Mouse (Mus musculus) testis, adult 2 months (tissue): ENCODE measurements around the gene Lyl1. TPM values are rescaled to one million over a fixed set of nuclear protein-coding genes. Genes with fewer than 3 reads are reported as not detected.
A peak's percentile ranks its signal among the peaks of the same experiment; 100 is the strongest.
"Not testable (repeated sequence)": the region's sequence is repeated elsewhere in the genome, so short reads cannot be mapped to it uniquely, and the experiment has no call there.

Experiments
- H3K27ac ChIP-seq: fragments of 200-500 bp; 2 replicates; pipeline ENCODE4 v1.5.1; 2012; ENCODE audit warnings: low read depth, low read length; ENCODE audit not compliant: control insufficient read depth, insufficient read depth
- H3K27me3 ChIP-seq: fragments of 200-500 bp; 2 replicates; pipeline ENCODE4 v1.6.1; 2012; ENCODE audit warnings: mild to moderate bottlenecking, low read length, moderate library complexity; ENCODE audit not compliant: control insufficient read depth, insufficient read depth
- H3K36me3 ChIP-seq: fragments of 200-500 bp; 2 replicates; pipeline ENCODE4 v1.6.1; 2012; ENCODE audit warnings: mild to moderate bottlenecking, low read length; ENCODE audit not compliant: control insufficient read depth, insufficient read depth
- H3K4me1 ChIP-seq: fragments of 200-500 bp; 2 replicates; pipeline ENCODE4 v1.6.1; 2012; ENCODE audit warnings: low read length; ENCODE audit not compliant: control insufficient read depth, insufficient read depth
- H3K4me3 ChIP-seq: fragments of 200-500 bp; 2 replicates; pipeline ENCODE4 v1.5.1; 2012; ENCODE audit warnings: low read depth, mild to moderate bottlenecking, low read length, moderate library complexity, mixed read lengths; ENCODE audit not compliant: control insufficient read depth
- CTCF ChIP-seq: fragments of 200-500 bp; IDR thresholded peaks from 2 replicates; pipeline ENCODE4 v1.5.1; 2012; ENCODE audit warnings: low read depth, mild to moderate bottlenecking, inconsistent platforms, low read length, moderate library complexity; ENCODE audit not compliant: control insufficient read depth, insufficient read depth, insufficient replicate concordance
- POLR2A ChIP-seq: fragments of 200-500 bp; IDR thresholded peaks from 2 replicates; pipeline ENCODE4 v1.6.1; 2012; ENCODE audit warnings: low read depth, mild to moderate bottlenecking, inconsistent platforms, low read length, moderate library complexity; ENCODE audit not compliant: control insufficient read depth
- polyA plus RNA-seq: library from polyadenylated mRNA; depleted of rRNA; stranded (reverse); fragments of >200 nt; gene quantifications from 2 replicates; pipeline ENCODE4 v1.2.3, GENCODE M21; 2012

Lyl1 gene
- polyA plus RNA-seq, 1 experiment: 0.93 TPM

- peaks cover 33% of the 10 kb centered on the region for H3K4me1 ChIP-seq
Observed at GRCm38 (mm10) chr8:84662581-84663065, 38.6 kb upstream of the Lyl1 start, which contains the start of gene Ier2. Ier2 (minus strand) TSS chr8:84662852.

DNA sequence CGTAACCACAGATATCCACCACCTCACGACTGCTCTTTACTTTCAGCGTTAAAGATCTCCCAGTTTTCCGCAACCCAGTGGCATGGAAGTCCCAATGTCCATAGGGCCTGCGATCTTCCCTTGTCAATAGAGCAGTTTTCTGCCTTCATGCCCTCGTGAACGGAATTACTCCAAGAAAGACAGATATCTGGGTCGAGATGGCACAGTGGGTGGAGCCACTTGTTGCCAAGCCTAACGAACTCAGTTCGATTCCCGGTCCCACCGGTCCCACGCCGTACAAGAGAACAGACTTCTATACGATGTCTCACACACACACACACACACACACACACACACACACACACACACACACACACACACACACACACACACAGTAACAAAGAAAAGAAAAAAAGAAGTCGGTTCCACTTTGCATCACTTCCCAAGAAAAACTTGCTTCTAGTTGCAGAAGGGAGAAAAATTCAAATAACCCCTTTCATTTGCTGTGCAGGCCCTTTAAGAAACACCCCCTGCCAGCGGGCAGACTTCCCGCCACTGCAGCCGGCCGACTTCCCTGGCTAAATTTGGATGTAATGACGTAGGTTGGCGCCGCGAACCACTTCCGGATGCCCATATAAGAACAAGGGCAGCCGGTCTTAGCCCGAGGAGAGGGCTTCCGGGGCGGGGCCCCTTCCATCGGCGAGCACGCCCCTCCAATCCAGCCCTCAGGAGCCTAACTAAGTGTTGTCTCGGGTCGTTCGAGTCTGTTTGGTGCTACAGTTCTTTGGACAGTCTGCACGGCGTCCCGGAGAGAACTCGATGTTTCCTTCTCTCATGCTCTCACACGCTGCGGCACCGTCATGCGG lies 37.6 kb upstream of the Lyl1 start:
- Histone ChIP-seq H3K27ac (peak overlapping the region; percentile 88), H3K4me3 (peak overlapping the region; percentile 93), H3K4me1 (peaks cover 33% of the 10 kb centered on the region), H3K36me3 (no peaks in the 10 kb centered on the region), H3K27me3 (peaks cover 3% of the 10 kb centered on the region; the same call in 1 of the 2 replicates)
- peak; percentile 79; the same call in 1 of the 2 replicates for TF ChIP-seq POLR2A
- TF ChIP-seq CTCF: no peak

More at GRCm38 (mm10) chr8:84662581-84663065, 38.6 kb upstream of the Lyl1 start, which contains the start of gene Ier2:
- peak within 1 kb of the TSS; percentile 94 for H3K4me3 ChIP-seq
- peak within 1 kb of the TSS; percentile 88 for H3K27ac ChIP-seq
- TF ChIP-seq POLR2A (peak; percentile 99), CTCF (no peak)
- no peaks in the 10 kb centered on the region for H3K36me3 ChIP-seq
- peaks cover 3% of the 10 kb centered on the region; the same call in 1 of the 2 replicates for H3K27me3 ChIP-seq

GRCm38 (mm10) chr8:84664566-84665384 lies 36.5 kb upstream of the Lyl1 start:
- no peaks in the 10 kb centered on the region for H3K36me3 ChIP-seq
- peaks cover 31% of the 10 kb centered on the region for H3K4me1 ChIP-seq
- H3K4me3 ChIP-seq: peak overlapping the region; percentile 93
- peaks cover 3% of the 10 kb centered on the region; the same call in 1 of the 2 replicates for H3K27me3 ChIP-seq
- TF ChIP-seq CTCF (peak; percentile 3; the same call in 1 of the 2 replicates), POLR2A (peak; percentile 37; the same call in 1 of the 2 replicates)
- H3K27ac ChIP-seq: peak overlapping the region; percentile 75

DNA sequence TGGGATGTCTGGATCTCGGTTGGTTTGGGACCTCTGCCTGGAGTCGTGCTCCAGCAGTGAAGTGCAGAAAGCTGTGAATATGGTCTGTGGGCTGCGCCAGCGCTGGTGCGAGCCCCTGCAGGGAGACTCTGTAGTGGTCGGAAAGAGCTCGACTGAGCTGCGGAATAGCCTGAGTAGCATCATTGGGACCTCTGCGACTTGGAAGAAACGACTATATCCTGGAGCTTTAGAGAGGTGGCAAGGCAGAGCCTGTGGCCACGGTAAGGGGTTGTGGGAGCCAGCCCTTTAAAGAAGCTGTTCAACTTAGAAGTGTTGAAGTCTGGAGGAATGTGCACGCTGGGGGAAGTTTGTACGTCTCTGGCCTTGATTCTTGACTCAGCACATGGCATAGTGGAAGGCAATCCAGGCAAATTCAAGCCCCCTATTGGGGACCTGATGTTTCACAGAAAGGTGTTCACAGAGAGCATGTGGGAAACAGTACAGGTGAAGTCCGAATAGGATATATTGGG lies 35.8 kb upstream of the Lyl1 start:
- Histone ChIP-seq H3K36me3 (no peaks in the 10 kb centered on the region), H3K4me1 (peaks cover 28% of the 10 kb centered on the region), H3K4me3 (peak overlapping the region; percentile 93), H3K27me3 (peaks cover 3% of the 10 kb centered on the region; the same call in 1 of the 2 replicates), H3K27ac (peak overlapping the region; percentile 75)
- TF ChIP-seq POLR2A (no peak), CTCF (no peak)

DNA sequence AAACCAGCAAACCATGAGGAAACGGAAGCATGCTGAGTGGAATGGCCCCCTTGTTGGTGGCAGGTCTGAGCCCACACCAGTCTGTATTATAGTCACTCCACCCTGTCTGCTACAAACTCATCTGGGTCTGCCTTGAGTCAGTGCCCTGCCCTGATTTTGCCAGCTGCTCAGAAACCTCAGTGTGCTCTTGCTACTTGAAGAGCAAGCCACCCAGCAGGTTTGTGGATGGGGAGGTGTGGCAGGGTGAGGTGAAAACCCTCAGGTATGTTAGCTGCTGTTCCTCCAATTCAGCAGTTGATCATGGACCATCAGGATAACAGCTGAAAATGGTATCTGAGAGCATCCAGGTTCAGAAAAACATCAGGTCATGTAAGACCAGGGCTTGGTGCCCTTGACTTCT lies 33.2 kb upstream of the Lyl1 start:
- TF ChIP-seq CTCF (no peak), POLR2A (no peak)
- Histone ChIP-seq H3K4me3 (no peak overlapping the region), H3K36me3 (no peaks in the 10 kb centered on the region), H3K27me3 (no peaks in the 10 kb centered on the region), H3K27ac (no peak overlapping the region), H3K4me1 (peaks cover 12% of the 10 kb centered on the region)

- no peak overlapping the region for H3K4me3 ChIP-seq
- H3K27me3 ChIP-seq: no peaks in the 10 kb centered on the region
- no peaks in the 10 kb centered on the region for H3K36me3 ChIP-seq
- TF ChIP-seq POLR2A: no peak
- TF ChIP-seq CTCF: no peak
- no peak overlapping the region for H3K27ac ChIP-seq
- H3K4me1 ChIP-seq: peaks cover 6% of the 10 kb centered on the region
Observed at GRCm38 (mm10) chr8:84668731-84669485, 32.3 kb upstream of the Lyl1 start.

DNA sequence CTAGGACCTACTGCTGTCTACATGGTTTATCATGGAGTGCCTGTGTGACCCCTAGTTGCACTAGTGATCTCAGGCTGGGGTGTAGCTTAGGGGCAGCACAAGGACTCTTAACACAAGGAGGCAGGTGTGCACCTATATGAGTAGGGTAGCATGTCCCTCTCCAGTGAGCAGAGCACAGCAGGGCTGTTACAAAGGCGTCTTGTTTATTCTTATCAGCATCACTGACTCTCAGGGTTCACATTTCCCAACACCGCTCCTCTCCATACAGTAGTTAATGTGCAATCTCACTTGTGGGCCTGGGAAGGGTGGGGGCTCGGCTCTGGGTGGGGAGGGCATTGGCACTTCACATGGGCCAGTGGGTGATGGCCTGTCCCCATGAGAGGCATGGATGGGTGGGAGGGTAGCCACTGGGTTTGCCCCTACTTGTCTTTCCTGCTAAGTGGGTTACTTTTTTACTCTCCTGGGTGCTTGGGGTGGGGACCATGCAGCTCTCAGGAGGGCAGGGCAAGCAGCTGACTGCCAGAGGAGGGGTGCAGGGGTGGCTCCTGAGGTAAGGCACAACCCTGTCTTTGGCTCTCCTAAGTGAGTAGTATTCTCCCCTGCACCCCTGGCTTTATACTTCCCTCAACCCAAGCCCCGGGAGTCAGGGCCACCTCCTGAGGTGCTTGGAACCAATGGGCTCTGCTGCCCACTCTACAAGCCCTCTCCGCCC lies 30.8 kb upstream of the Lyl1 start:
- not testable (repeated sequence) for H3K4me3 ChIP-seq, H3K36me3 ChIP-seq, H3K27ac ChIP-seq, H3K27me3 ChIP-seq, H3K4me1 ChIP-seq
